Mouse (Mus musculus) naive thymus-derived CD4-positive, alpha-beta T cell, adult 5 months (primary cell): ENCODE measurements around the gene Pttg1. TPM values are rescaled to one million over a fixed set of nuclear protein-coding genes. Genes with fewer than 3 reads are reported as not detected.

ENCODE experiments used
- polyA plus RNA-seq: library from polyadenylated mRNA; unstranded; fragments of 100-300 nt; shearing (Covaris generic); gene quantifications from one replicate; pipeline ENCODE4 v1.2.1, GENCODE M21; 2017

Pttg1 gene
- polyA plus RNA-seq = 146 TPM

GRCm38 (mm10) chr11:43425824-43426413, at the start of gene Pttg1:
Pttg1 (minus strand) TSS chr11:43426251.

GRCm38 (mm10) chr11:43474225-43474774, 48.2 kb upstream of the Pttg1 start, which contains the start of gene C1qtnf2:
C1qtnf2 (plus strand) TSS chr11:43474276.

GRCm38 (mm10) chr11:43433254-43434023, 7.4 kb upstream of the Pttg1 start, which contains the start of gene Slu7:
Slu7 (plus strand) TSS chr11:43433744.

Other genes starting within 250 kb of the Pttg1 start
- 134 TPM for gene Slu7, start 7.5 kb upstream of the Pttg1 start, polyA plus RNA-seq
- gene C1qtnf2, start 48.0 kb upstream of the Pttg1 start, polyA plus RNA-seq = not detected
- 0.26 TPM for gene Ccnjl, start 102.5 kb upstream of the Pttg1 start, polyA plus RNA-seq
- gene 4933415A04Rik, start 160.8 kb upstream of the Pttg1 start, polyA plus RNA-seq = not detected
- gene Fabp6, start 175.3 kb upstream of the Pttg1 start, polyA plus RNA-seq = not detected